Comparison of ENCODE assay signal across 8 mouse cellular contexts in the genomic region with DNA sequence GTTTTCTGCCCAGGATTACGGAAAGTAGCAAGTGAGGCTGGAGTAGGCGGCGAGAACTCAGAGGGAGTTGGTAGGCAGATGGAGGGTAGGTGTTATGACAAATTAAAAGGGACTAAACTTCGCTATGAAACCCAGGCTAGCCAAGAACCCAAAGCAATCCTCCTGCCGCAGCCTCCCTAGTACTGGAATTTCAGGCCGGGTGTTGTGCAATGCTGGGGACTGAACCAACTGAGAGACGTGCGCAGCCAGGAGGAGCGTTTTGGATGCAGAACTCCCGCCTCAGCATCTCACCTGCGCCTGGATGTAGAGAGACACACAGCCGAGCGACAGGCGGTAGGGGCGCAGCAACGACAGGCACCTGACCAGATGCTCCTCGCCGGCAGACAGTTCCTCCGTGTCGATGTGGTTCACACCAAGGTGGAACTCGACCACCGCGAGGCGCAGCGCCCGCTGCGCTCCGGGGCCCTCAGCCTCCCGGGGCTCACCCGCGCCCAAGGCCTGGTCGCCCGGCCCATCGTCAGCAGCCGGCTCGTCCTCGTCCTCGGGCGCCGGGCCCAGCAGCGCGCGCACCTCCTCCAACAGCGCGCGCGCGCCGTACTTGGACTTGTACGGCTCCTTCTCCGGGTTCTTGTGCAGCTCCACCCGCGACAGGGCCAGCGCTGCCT. TPM values are rescaled to one million over a fixed set of nuclear protein-coding genes. Genes with fewer than 3 reads are reported as not detected.
DNase-seq lines count a peak whose midpoint lies in the region; ATAC-seq and TF ChIP-seq lines count a peak whose summit lies in the region.

No protein-coding gene starts in this region.

- no peak for DNase-seq in gastrocnemius, adult 2 months
- no peak for DNase-seq in gastrocnemius, adult 8-10 months (ENCODE audit: low spot score in 2 of 2)
- DNase-seq in testis, postnatal 14 days (ENCODE audit: low spot score): no peak
- no peak for DNase-seq in midbrain, embryonic 11.5 days (ENCODE audit: low spot score, missing footprints)
- no peak for DNase-seq in adrenal gland, postnatal 10 days
- no peak for DNase-seq in embryo, embryonic 9.5 days (ENCODE audit: extremely low spot score)

- peak overlapping the region; percentile 86 for H3K9ac ChIP-seq in hindbrain, embryonic 15.5 days
- peak overlapping the region; percentile 84 for H3K9ac ChIP-seq in midbrain, embryonic 11.5 days (ENCODE audit: low read length)

- peak overlapping the region; percentile 91 for H3K27ac ChIP-seq in gastrocnemius, adult 2 months
- peak overlapping the region; percentile 92 for H3K27ac ChIP-seq in testis, adult 2 months (ENCODE audit: control insufficient read depth, insufficient read depth, low read depth, low read length)
- H3K27ac ChIP-seq in hindbrain, embryonic 15.5 days (replicated peaks): peak overlapping the region; percentile 87
- no peak overlapping the region for H3K27ac ChIP-seq in midbrain, embryonic 11.5 days (ENCODE audit: low read depth, low read length)

- H3K4me2 ChIP-seq in hindbrain, embryonic 15.5 days: peak overlapping the region; percentile 91
- peak overlapping the region; percentile 94 for H3K4me2 ChIP-seq in midbrain, embryonic 11.5 days

- H3K4me1 ChIP-seq in testis, adult 2 months (ENCODE audit: control insufficient read depth, insufficient read depth, low read length): peaks cover 2% of the 10 kb centered on the region; the same call in 1 of the 2 replicates
- H3K4me1 ChIP-seq in hindbrain, embryonic 15.5 days (replicated peaks): peaks cover 26% of the 10 kb centered on the region
- H3K4me1 ChIP-seq in midbrain, embryonic 11.5 days (ENCODE audit: control insufficient read depth, insufficient read depth, low read length): peaks cover 13% of the 10 kb centered on the region

- intact Hi-C loops in gastrocnemius, adult 2 months (cut with DNase I): no loop called here

- no peaks in the 10 kb centered on the region for H3K9me3 ChIP-seq in hindbrain, embryonic 15.5 days
- H3K9me3 ChIP-seq in midbrain, embryonic 11.5 days (ENCODE audit: control insufficient read depth, low read length): no peaks in the 10 kb centered on the region

- peak overlapping the region; percentile 83 for H3K4me3 ChIP-seq in gastrocnemius, adult 2 months
- H3K4me3 ChIP-seq in testis, adult 2 months (ENCODE audit: control insufficient read depth, low read depth, low read length): peak overlapping the region; percentile 97
- H3K4me3 ChIP-seq in hindbrain, embryonic 15.5 days: peak overlapping the region; percentile 94
- H3K4me3 ChIP-seq in midbrain, embryonic 11.5 days (ENCODE audit: low read depth, low read length): peak overlapping the region; percentile 98

- H3K27me3 ChIP-seq in testis, adult 2 months (ENCODE audit: control insufficient read depth, insufficient read depth, low read length): no peaks in the 10 kb centered on the region
- no peaks in the 10 kb centered on the region for H3K27me3 ChIP-seq in hindbrain, embryonic 15.5 days
- H3K27me3 ChIP-seq in midbrain, embryonic 11.5 days (ENCODE audit: control insufficient read depth, insufficient read depth, low read length): no peaks in the 10 kb centered on the region

- 0 out of 2 replicates have a peak, but pooled peaks have one; percentile 36 for TF ChIP-seq POLR2A in testis, adult 2 months (IDR thresholded peaks at IDR 0.05; ENCODE audit: control insufficient read depth, low read depth, low read length)

- ATAC-seq in hindbrain, embryonic 15.5 days (ENCODE audit: low FRiP score, low read depth): peak; percentile 86
- peak; percentile 86 for ATAC-seq in midbrain, embryonic 11.5 days (ENCODE audit: low FRiP score)

- no peaks in the 10 kb centered on the region; the same call in 1 of the 2 replicates for H3K36me3 ChIP-seq in testis, adult 2 months (ENCODE audit: control insufficient read depth, insufficient read depth, low read length)
- H3K36me3 ChIP-seq in hindbrain, embryonic 15.5 days: peaks cover 52% of the 10 kb centered on the region
- H3K36me3 ChIP-seq in midbrain, embryonic 11.5 days (ENCODE audit: control insufficient read depth, insufficient read depth, low read length): peaks cover 23% of the 10 kb centered on the region

- no peak for TF ChIP-seq CTCF in gastrocnemius, adult 2 months (IDR thresholded peaks at IDR 0.05)
- TF ChIP-seq CTCF in testis, adult 2 months (IDR thresholded peaks at IDR 0.05; ENCODE audit: control insufficient read depth, insufficient read depth, insufficient replicate concordance, low read depth, low read length): no peak

- 1% methylated on average over 54 of the region's 54 CpGs for WGBS in hindbrain, embryonic 15.5 days
- WGBS in midbrain, embryonic 11.5 days: 2% methylated on average over 54 of the region's 54 CpGs

RNA-seq across cellular contexts. Expression of gene Kif1bp, which starts 0.5 kb away (rescaled TPM):
- 10 to 100 TPM; 29.4 to 30.5 TPM for total RNA-seq in gastrocnemius, adult 2 months (2021)
- 10 to 100 TPM; 26.1 to 30.2 (median 28.2) TPM for total RNA-seq in gastrocnemius, adult 8-10 months (2022)
- 41.7 and 47.4 TPM in 2 replicates for polyA plus RNA-seq in testis, adult 2 months (2012; rRNA removed)
- 73.3 and 77.9 TPM in 2 replicates for polyA plus RNA-seq in hindbrain, embryonic 15.5 days (2015; fragmentation: Nextera tagmentation; extraction: Ambion mirVana)
- 56.2 and 61.1 TPM in 2 replicates for polyA plus RNA-seq in midbrain, embryonic 11.5 days (2014; fragmentation: Nextera tagmentation; extraction: Ambion mirVana)
- 10 to 100 TPM; 35.0 to 36.9 TPM for total RNA-seq in adrenal gland, postnatal 10 days (2021)

RNA-seq across cellular contexts. Expression of gene Ddx21, which starts 24.3 kb away (rescaled TPM):
- 10 to 100 TPM; 31.3 to 34.7 TPM for total RNA-seq in gastrocnemius, adult 2 months (2021)
- total RNA-seq in gastrocnemius, adult 8-10 months (2022): 10 to 100 TPM; 28.1 to 37.7 (median 31.0) TPM
- 15.7 and 18.1 TPM in 2 replicates for polyA plus RNA-seq in testis, adult 2 months (2012; rRNA removed)
- polyA plus RNA-seq in hindbrain, embryonic 15.5 days (2015; fragmentation: Nextera tagmentation; extraction: Ambion mirVana): 12.4 and 12.9 TPM in 2 replicates
- 37.5 and 39.2 TPM in 2 replicates for polyA plus RNA-seq in midbrain, embryonic 11.5 days (2014; fragmentation: Nextera tagmentation; extraction: Ambion mirVana)
- 10 to 100 TPM; 52.2 to 54.8 TPM for total RNA-seq in adrenal gland, postnatal 10 days (2021)

RNA-seq across cellular contexts. Expression of gene Srgn, which starts 50.6 kb away (rescaled TPM):
- 10 to 100 TPM; 12.9 to 19.7 TPM for total RNA-seq in gastrocnemius, adult 2 months (2021)
- total RNA-seq in gastrocnemius, adult 8-10 months (2022): 10 to 100 TPM in 1 of 4 experiments, 1 to 10 TPM in 3; 7.1 to 11.8 (median 8.6) TPM
- 18.0 and 20.5 TPM in 2 replicates for polyA plus RNA-seq in testis, adult 2 months (2012; rRNA removed)
- 10.1 and 11.5 TPM in 2 replicates for polyA plus RNA-seq in hindbrain, embryonic 15.5 days (2015; fragmentation: Nextera tagmentation; extraction: Ambion mirVana)
- 6.6 and 6.8 TPM in 2 replicates for polyA plus RNA-seq in midbrain, embryonic 11.5 days (2014; fragmentation: Nextera tagmentation; extraction: Ambion mirVana)
- 10 to 100 TPM; 41.3 to 44.6 TPM for total RNA-seq in adrenal gland, postnatal 10 days (2021)
